Mouse (Mus musculus) cerebellum, adult 11-12 months (tissue): ENCODE data around the gene Tsr3.

Experiments
- DNase-seq: peaks from one replicate; pipeline ENCODE4 v3.0.0; 2022

Gene Tsr3

DNA sequence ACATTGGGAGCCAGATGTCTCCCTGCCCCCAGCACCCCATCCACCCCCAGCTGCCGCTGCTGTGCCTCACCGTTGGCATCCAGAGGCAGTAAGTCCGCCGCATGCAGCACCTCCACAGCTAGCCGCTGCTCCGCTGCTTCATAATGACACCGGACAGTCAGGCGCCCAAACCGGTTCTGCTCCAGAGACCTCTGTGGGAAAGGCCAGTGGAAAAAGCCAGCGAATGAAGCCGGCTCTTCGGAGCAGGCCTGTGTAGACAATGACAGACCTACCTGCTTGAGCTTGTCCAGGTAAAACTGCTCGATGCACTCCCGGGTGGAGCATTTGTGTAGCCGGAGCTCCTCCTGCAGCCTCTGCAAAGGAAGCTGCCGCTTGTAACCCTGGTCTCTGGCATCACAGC is 4.3 kb downstream of the Tsr3 start:
- no peak for DNase-seq

- no peak for DNase-seq
Measured at GRCm38 (mm10) chr17:25248033-25248750, 8.2 kb downstream of the Tsr3 start.

DNA sequence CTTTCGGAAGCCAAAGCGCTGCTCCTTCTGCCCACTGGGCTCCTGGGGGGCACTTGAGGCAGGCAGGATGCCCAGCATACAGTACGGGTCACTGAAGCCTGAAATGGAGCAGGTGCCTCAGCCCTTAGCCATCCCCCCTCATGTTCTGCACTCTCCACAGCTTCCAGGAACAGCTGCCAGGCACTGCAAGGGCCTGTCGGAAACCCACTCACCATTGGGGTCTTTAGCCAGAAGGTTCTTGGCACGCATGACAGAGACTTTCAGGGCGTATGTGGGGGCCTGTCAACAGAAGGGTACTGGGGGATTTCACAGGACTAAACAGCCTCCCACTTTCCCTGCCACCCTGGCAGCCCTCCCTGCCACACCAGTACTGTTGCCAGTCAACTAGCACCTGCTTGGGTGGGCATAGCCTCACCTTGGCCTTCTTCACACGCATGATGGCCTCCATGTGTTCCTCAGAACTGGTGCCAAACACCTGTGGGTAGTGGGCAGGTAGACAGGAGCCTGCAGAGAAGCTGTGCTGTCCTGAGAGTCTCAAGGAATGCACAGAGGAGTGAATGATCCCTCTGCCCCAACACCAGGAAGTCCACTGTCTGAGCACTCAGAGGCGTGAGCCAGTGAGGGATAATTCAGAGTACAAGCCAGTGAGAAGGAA is 10.3 kb downstream of the Tsr3 start:
- no peak for DNase-seq

GRCm38 (mm10) chr17:25252643-25253042 is 12.7 kb downstream of the Tsr3 start:
- no peak for DNase-seq

- DNase-seq, result no peak
Measured at GRCm38 (mm10) chr17:25253760-25254159, 13.8 kb downstream of the Tsr3 start.

DNA sequence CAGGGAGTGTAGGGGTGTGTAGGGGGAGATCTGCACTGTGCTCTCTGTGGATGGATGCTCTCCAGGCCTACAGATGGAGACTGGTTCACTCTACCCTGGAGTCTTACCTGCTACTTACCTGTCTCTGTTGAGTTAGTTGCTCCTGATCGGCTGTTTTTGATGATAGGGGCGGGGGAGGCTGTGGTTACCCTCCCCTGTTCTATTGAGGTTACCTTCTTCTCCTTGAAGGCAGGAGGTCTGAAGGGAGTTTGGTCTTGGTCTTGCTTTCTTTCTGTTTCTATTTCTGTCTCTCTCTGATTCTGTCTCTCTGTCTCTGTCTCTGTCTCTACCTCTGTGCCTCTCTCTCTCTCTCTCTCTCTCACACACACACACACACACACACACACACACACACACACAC is 15.1 kb downstream of the Tsr3 start:
- DNase-seq, result no peak

- DNase-seq, result no peak
Measured at GRCm38 (mm10) chr17:25256140-25256754, 16.3 kb downstream of the Tsr3 start, which contains the start of gene Baiap3. TSS of gene Baiap3 (minus strand) at chr17:25256364.

DNA sequence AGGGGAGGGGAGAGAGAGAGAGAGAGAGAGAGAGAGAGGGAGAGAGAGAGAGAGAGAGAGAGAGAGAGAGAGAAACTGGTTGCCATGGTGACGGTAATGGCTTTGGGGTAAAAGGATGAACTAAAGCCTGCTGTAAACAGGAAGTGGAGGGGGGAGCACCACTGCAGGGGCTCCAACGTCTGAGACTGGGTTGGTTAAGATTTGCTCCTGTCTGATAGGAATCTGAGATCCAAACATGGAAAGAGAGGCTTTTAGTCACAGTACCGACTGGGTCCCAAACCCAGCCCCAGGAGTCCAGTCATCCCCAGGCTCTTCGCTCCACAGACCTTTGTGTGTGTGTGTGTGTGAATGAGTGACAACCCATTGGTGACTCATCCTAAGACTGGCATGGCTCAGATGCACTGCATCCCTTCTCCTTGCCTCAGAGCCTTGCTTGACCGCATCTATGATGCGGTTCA is 17.9 kb downstream of the Tsr3 start:
- DNase-seq, result no peak

DNA sequence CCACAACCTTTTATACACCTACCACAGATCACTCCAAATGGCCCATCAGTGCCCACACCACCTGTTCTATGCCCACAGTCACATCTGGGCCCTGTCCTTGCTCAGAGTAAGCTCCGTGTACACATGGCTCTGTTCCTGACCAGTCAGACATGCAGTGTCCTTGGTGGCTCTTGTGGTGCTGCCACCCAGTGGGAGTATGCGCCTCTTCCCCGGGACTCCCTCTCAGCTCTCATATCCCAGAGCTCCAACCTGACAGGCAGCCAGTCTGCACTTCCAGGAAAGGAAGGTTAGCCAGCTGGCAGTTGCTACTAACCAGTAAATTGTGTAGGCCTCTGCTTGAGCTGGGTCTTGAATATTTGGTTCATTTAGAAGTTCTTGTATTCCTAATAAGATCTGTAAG is 24.5 kb downstream of the Tsr3 start:
- DNase-seq, result peak; percentile 26

DNA sequence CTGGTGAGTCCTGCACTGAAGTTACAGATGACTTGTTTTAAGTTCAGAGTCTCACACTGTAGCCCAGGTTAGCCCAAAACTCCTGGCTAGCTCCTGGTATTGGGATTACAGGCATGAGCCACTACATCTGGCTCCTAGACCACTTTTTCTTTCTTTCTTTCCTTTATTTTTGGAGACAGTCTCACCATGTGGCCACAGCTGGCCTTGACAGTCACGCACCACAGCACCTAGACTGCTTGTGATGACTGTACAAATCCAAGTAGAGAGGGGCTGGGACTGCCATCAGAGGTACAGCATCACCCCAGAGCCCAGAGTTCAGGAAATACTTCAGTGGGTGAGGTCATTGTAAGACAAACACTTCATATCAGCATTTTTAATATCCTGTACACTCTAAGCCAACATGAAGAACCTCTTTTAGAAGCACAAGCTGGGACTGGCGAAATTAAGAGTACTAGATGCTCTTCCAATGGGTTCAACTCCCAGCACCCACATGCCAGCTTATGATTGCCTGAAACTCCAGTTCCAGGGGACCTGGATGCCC is 30.9 kb downstream of the Tsr3 start:
- DNase-seq, result no peak

DNA sequence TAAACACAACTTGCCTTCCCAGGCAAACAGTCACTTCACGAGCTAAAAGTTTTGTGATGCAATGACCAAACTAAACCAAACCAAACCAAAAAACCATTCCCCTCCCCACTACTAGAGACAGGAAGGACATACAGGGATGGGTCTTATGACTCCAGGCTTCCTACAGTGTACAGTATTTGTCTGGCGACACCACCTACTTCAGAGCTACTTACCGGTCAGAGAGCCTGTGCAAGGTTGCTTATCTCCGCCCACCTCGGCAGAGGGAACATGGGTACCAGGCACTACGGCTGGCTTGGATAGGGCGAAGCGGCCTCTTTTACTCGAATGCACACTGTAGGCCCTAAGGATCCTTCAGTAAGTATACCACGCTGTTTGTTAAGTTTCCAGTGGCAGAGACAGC is 32.4 kb downstream of the Tsr3 start:
- DNase-seq, result no peak

DNA sequence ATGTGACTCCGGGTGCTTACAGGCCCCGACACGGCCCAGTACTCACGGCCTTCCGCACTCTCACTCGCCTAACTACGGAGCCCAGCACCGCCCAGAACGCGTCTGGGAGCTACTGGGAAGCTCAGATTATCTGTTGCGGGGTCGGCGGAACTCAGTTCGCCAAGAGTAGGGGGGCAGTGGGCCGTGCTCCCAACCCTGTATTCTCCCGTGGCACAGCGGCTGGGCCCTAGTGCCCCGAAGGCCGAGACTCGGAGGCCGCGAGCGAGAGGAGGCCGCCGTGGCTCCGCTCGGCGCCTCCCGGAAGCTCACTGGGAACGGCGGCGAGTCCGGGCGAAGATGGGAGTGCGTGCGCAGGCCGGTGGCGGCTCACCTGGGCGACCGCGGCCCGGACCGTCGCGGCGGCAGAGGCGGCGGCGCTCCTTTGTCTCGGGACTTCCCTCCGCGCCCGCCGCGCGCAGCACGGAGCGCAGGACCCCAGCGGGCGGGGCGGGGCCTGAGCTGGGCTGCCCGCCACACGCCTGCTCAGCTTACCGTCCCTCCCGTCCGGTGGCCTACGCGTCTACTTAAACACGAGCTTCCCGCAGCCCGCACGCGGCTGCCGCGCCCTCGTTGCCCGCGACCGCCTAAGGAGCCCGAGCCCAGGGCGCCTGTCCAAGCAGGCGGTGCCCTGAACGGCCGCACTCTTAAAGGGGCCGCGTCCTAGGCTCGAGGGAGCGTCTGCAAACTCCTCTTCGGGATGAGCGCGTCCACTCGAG is 33.2 kb downstream of the Tsr3 start:
- peak; percentile 90 for DNase-seq

DNA sequence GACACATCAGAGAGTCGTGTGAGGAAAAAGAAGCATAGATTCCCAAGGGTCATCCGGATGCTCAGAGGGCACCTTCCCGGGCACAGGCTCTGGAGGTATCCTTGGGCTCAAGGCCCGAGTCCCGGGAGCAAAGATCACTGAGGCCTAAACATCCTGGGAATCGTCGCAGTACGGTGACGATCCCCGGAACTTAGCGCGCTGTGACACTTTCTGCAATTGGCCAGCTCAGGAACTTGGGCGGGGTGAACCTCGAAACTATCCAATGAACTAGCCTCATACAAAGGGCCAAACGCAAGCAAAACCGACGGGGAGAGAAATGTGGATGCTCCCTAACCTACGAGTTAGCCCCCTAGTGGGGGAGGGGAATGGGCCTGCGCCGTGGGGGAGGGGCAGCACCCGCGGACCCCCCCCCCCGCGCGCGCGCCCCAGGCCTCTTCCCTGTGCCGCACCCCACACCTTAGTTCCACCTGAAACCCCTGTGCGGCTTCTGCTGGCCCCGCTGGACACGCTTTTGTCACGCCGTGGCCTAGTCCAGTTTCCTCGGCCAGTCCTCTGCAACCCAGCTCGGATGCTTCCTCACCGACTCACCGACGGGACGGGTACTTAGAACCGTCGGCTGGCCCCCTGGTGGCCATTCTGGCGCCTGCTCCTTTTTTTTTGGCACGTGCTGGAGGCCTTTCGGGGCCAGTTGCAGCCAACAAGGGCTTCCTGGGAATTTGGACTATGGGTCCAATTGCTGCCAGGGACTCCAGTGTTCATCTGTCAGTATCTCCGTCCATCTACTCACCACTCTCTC is 33.9 kb downstream of the Tsr3 start:
- DNase-seq, result peak; percentile 94

- DNase-seq, result no peak
Measured at GRCm38 (mm10) chr17:25274571-25275346, 34.8 kb downstream of the Tsr3 start, which contains the start of gene Ube2i. TSS of gene Ube2i (minus strand) at chr17:25274622.

DNA sequence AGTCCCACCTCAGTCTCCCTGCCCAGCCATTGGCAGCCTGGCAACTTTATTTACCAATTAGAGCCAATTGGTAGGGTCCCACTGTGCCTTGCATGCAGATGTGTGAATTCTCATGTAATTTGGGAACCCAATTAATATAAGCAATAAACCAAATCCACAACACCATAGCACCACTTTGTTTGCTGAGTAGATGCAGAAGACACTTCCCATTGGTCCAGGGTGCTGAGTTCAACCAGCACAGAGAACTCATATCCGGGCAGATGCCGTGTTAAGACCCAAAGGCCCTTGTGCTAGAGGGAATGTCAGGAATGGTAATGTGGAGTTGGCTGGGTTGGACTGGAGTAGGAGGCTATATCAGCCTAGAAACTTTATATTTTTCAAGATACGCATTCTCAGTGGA is 35.9 kb downstream of the Tsr3 start:
- DNase-seq, result no peak

DNA sequence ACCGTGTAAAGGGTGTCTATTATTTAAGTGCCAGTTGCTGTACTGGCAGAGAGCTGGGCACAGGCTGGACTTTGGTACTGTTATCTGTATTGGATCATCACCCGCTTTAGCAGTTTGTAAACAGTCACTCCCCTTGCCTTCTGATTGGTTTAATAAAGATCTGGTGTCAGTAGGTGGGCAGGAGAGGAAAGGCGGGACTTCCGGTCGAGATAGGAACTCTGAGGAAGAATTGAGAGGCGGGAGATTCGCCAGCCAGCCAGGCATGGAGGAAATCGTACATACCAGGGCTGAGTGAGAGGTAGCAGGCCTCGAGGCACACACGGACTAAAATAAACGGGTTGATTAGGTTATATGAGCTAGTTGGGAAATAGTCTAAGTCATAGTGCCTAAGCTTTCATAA is 42.2 kb downstream of the Tsr3 start:
- no peak for DNase-seq

DNA sequence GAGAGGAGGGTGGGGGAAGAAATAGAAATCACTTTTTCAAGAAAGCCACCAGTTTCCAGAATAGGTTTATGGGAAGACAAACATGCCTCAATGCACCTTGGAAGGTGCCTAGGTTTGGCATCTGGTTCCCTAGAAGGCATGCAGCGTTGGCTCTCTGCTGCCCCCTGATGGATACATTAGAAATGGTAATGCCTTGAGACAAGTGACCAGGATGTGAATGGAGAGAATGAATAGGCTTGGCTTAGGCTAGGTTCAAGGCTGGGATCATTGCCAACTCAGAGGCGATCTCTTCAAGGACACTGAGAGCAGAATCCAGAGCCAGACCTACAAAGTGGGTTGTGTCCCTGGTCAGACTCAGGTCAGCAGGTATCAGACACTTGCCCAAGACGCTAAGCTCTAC is 45.1 kb downstream of the Tsr3 start:
- DNase-seq, result peak; percentile 80

DNA sequence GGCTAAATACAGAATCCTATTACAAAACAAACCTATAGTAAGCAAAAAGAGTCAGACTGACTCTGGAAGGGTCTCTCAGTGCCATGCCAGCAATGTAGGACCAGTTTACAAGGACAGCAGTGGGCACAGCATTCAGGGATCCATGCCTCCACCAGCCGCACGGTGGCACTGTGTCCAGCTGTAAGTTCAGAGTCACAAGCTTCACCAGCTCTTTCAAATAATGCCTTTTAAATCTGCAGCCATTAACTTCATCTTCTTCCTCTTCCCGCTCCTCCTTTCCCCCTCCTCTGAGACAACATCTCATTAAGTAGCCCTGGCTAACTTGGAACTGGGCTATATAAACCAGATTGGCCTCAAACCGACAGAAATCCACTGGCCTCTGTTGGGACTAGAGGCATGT is 48.9 kb downstream of the Tsr3 start:
- no peak for DNase-seq

- no peak for DNase-seq
Measured at GRCm38 (mm10) chr17:25290411-25290810, 50.4 kb downstream of the Tsr3 start.
